In the genomic region with DNA sequence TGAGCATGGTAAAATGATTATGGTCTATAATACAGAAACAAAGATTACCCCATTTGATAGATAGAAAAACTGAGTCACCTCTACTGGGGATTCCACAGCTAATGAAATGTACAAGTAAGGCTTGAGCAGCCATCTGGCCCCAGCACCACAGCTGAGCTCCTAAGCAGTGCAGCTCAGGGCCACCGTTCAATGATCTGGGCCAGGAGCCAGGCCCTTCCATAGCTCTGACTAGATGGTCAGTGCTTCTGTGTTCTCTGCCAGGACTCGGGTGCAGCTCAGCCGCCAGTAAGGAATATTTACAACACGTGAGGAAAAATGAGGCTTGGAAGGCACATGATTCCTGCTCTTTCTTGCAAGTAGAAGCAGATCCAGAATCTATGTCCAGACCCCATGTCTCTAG, we compare ENCODE assay signal across 14 mouse cellular contexts. TPM values are rescaled to one million over a fixed set of nuclear protein-coding genes. Genes with fewer than 3 reads are reported as not detected.
DNase-seq lines count a peak whose midpoint lies in the region; ATAC-seq and TF ChIP-seq lines count a peak whose summit lies in the region.
"Had no signal": no experiment of that assay in that cellular context is flagged by ENCODE, and none has a peak within 500 bp of the region (broad histone marks: within the 10 kb centered on the region; RNA-seq: fewer than 3 reads in every experiment).

No protein-coding gene starts in this region.

- no peak overlapping the region for H3K4me2 ChIP-seq in heart, embryonic 12.5 days
- H3K4me2 ChIP-seq: embryonic facial prominence, embryonic 13.5 days; hindbrain, embryonic 14.5 days; liver, embryonic 15.5 days; midbrain, embryonic 13.5 days had no signal

- WGBS in heart, embryonic 12.5 days: 79% methylated on average over 4 of the region's 4 CpGs

- TF ChIP-seq CTCF in brain, embryonic 14.5 days (IDR thresholded peaks at IDR 0.05; ENCODE audit: borderline replicate concordance, extremely low read depth, insufficient read depth, insufficient read length): no peak

- peak; percentile 90 for DNase-seq in heart, adult 11 months
- peak; percentile 3 for DNase-seq in lung, postnatal 14 days
- no peak for DNase-seq in lung, postnatal 4 days
- DNase-seq in brain, embryonic 14.5 days (ENCODE audit: low read depth): peak; percentile 4
- DNase-seq in skeletal muscle tissue, adult 2 months (ENCODE audit: low read depth, low spot score): peak; percentile 8

- ATAC-seq in heart, embryonic 12.5 days (ENCODE audit: insufficient number of reproducible peaks, low FRiP score): no peak
- ATAC-seq in monocyte, adult 5-6 weeks (replicated peaks; ENCODE audit: insufficient number of reproducible peaks, low FRiP score, low TSS enrichment, poor library complexity, severe bottlenecking): no peak
- no peak for ATAC-seq in megakaryocyte-erythroid progenitor cell, adult 5-6 weeks (replicated peaks; ENCODE audit: low FRiP score, low TSS enrichment, poor library complexity, severe bottlenecking)
- ATAC-seq: midbrain, embryonic 13.5 days had no signal

- no peaks in the 10 kb centered on the region for H3K9me3 ChIP-seq in heart, embryonic 12.5 days (replicated peaks)
- H3K9me3 ChIP-seq: embryonic facial prominence, embryonic 13.5 days; liver, embryonic 15.5 days; midbrain, embryonic 13.5 days had no signal

- no peaks in the 10 kb centered on the region for H3K4me1 ChIP-seq in heart, embryonic 12.5 days (replicated peaks)
- H3K4me1 ChIP-seq: embryonic facial prominence, embryonic 13.5 days; liver, embryonic 15.5 days; midbrain, embryonic 13.5 days had no signal

- H3K27me3 ChIP-seq in heart, embryonic 12.5 days (replicated peaks): no peaks in the 10 kb centered on the region
- H3K27me3 ChIP-seq: embryonic facial prominence, embryonic 13.5 days; liver, embryonic 15.5 days; midbrain, embryonic 13.5 days had no signal

- TF ChIP-seq POLR2A in brain, embryonic 14.5 days (IDR thresholded peaks at IDR 0.05; ENCODE audit: borderline replicate concordance, extremely low read depth, insufficient read depth, insufficient read length, poor library complexity, severe bottlenecking): no peak

- no peak overlapping the region for H3K27ac ChIP-seq in heart, embryonic 12.5 days (ENCODE audit: poor library complexity, severe bottlenecking)
- H3K27ac ChIP-seq: embryonic facial prominence, embryonic 13.5 days; hindbrain, embryonic 14.5 days; liver, embryonic 15.5 days; midbrain, embryonic 13.5 days had no signal

- H3K4me3 ChIP-seq in heart, embryonic 12.5 days: no peak overlapping the region
- H3K4me3 ChIP-seq: embryonic facial prominence, embryonic 13.5 days; liver, embryonic 15.5 days; midbrain, embryonic 13.5 days had no signal

- no peaks in the 10 kb centered on the region for H3K36me3 ChIP-seq in heart, embryonic 12.5 days
- H3K36me3 ChIP-seq: embryonic facial prominence, embryonic 13.5 days; liver, embryonic 15.5 days; midbrain, embryonic 13.5 days had no signal

- no peak overlapping the region for H3K9ac ChIP-seq in heart, embryonic 12.5 days
- H3K9ac ChIP-seq: embryonic facial prominence, embryonic 13.5 days; hindbrain, embryonic 14.5 days; liver, embryonic 15.5 days; midbrain, embryonic 13.5 days had no signal

RNA-seq across cellular contexts. Expression of a gene that starts 6.9 kb away (rescaled TPM):
- not detected in 2 replicates for polyA plus RNA-seq in heart, embryonic 12.5 days (2016; fragmentation: Nextera tagmentation; extraction: Ambion mirVana)
- polyA plus RNA-seq in brain, embryonic 14.5 days (2012; rRNA removed): 0.08 TPM in 1 of 2 replicates, not detected in the other
- not detected in 3 replicates for total RNA-seq in monocyte, adult 5-6 weeks (2017)
- not detected in 2 replicates for total RNA-seq in megakaryocyte-erythroid progenitor cell, adult 5-6 weeks (2014; fragmentation: Nextera tagmentation)
- not detected in 2 replicates for total RNA-seq in megakaryocyte-erythroid progenitor cell, adult 5-6 weeks (2017)
- total RNA-seq: layer of hippocampus, postnatal 36 days had no signal
- polyA plus RNA-seq: embryonic facial prominence, embryonic 13.5 days; hindbrain, embryonic 14.5 days; midbrain, embryonic 13.5 days had no signal

RNA-seq across cellular contexts. Expression of a gene that starts 43.3 kb away (rescaled TPM):
- 0.20 TPM in 1 of 2 replicates, not detected in the other for polyA plus RNA-seq in heart, embryonic 12.5 days (2016; fragmentation: Nextera tagmentation; extraction: Ambion mirVana)
- polyA plus RNA-seq in brain, embryonic 14.5 days (2012; rRNA removed): not detected in 2 replicates
- total RNA-seq in monocyte, adult 5-6 weeks (2017): not detected in 3 replicates
- not detected in 2 replicates for total RNA-seq in megakaryocyte-erythroid progenitor cell, adult 5-6 weeks (2014; fragmentation: Nextera tagmentation)
- not detected in 2 replicates for total RNA-seq in megakaryocyte-erythroid progenitor cell, adult 5-6 weeks (2017)
- total RNA-seq: layer of hippocampus, postnatal 36 days had no signal
- polyA plus RNA-seq: embryonic facial prominence, embryonic 13.5 days; hindbrain, embryonic 14.5 days; midbrain, embryonic 13.5 days; testis, adult 2 months had no signal

Comparison
In these comparisons a context has a peak if more than half of its experiments do, and no peak if none do; other contexts are left out.
1. DNase-seq: peak in heart, adult 11 months (single experiment), lung, postnatal 14 days (single experiment), brain, embryonic 14.5 days (single experiment) and skeletal muscle tissue, adult 2 months (single experiment); none in lung, postnatal 4 days (0 of 2).